Comparison of ENCODE assay signal across 27 mouse cellular contexts in genomic region chr11:116895402-116895801, GRCm38 (mm10). TPM values are rescaled to one million over a fixed set of nuclear protein-coding genes. Genes with fewer than 3 reads are reported as not detected.
"Had no signal": no experiment of that assay in that cellular context is flagged by ENCODE, and none has a peak within 500 bp of the region (broad histone marks: within the 10 kb centered on the region; RNA-seq: fewer than 3 reads in every experiment).

No protein-coding gene starts in this region.

- H3K4me2 ChIP-seq: embryonic facial prominence, embryonic 12.5 days; embryonic facial prominence, embryonic 13.5 days; embryonic facial prominence, embryonic 15.5 days; forebrain, embryonic 12.5 days; forebrain, embryonic 13.5 days; forebrain, embryonic 15.5 days had no signal

- H3K27ac ChIP-seq: embryonic facial prominence, embryonic 10.5 days; embryonic facial prominence, embryonic 12.5 days; embryonic facial prominence, embryonic 13.5 days; embryonic facial prominence, embryonic 15.5 days; forebrain, embryonic 10.5 days; forebrain, embryonic 12.5 days; forebrain, embryonic 13.5 days; forebrain, embryonic 15.5 days; gastrocnemius, adult 2 months; heart, adult 2 months had no signal

- H3K9ac ChIP-seq: embryonic facial prominence, embryonic 12.5 days; embryonic facial prominence, embryonic 13.5 days; embryonic facial prominence, embryonic 15.5 days; forebrain, embryonic 12.5 days; forebrain, embryonic 13.5 days; forebrain, embryonic 15.5 days; forebrain, postnatal 0 days had no signal

- DNase-seq: cerebellum, adult 9-10 months; cerebellum, adult 9-11 months; cerebellum, postnatal 10 days; cerebellum, postnatal 14 days; cerebellum, postnatal 25 days; cerebellum, postnatal 36 days; embryo, embryonic 11 days; forebrain, postnatal 0 days; gastrocnemius, adult 2 months; gastrocnemius, postnatal 10 days; gastrocnemius, postnatal 14 days; gastrocnemius, postnatal 25 days; gastrocnemius, postnatal 36 days; heart, adult 11 months; heart, adult 18-20 months; heart, adult 2 months had no signal

- H3K9me3 ChIP-seq: embryonic facial prominence, embryonic 10.5 days; embryonic facial prominence, embryonic 12.5 days; embryonic facial prominence, embryonic 13.5 days; embryonic facial prominence, embryonic 15.5 days; forebrain, embryonic 10.5 days; forebrain, embryonic 12.5 days; forebrain, embryonic 13.5 days; forebrain, embryonic 15.5 days had no signal

- H3K27me3 ChIP-seq: embryonic facial prominence, embryonic 13.5 days; embryonic facial prominence, embryonic 15.5 days; forebrain, embryonic 12.5 days; forebrain, embryonic 15.5 days had no signal

- H3K36me3 ChIP-seq: embryonic facial prominence, embryonic 10.5 days; embryonic facial prominence, embryonic 12.5 days; embryonic facial prominence, embryonic 13.5 days; embryonic facial prominence, embryonic 15.5 days; forebrain, embryonic 10.5 days; forebrain, embryonic 12.5 days; forebrain, embryonic 15.5 days had no signal

- H3K4me3 ChIP-seq: embryonic facial prominence, embryonic 10.5 days; embryonic facial prominence, embryonic 12.5 days; embryonic facial prominence, embryonic 13.5 days; embryonic facial prominence, embryonic 15.5 days; erythroblast, embryonic 14.5 days; forebrain, embryonic 10.5 days; forebrain, embryonic 12.5 days; forebrain, embryonic 13.5 days; forebrain, embryonic 15.5 days; gastrocnemius, adult 2 months; heart, adult 2 months had no signal

- ATAC-seq: forebrain, embryonic 13.5 days; forebrain, embryonic 14.5 days; forebrain, embryonic 15.5 days; forebrain, embryonic 16.5 days; forebrain, postnatal 0 days had no signal

RNA-seq across cellular contexts. Expression of gene Mgat5b, which starts 23.3 kb away (rescaled TPM):
- polyA plus RNA-seq: erythroblast, embryonic 14.5 days had no signal
